Mouse (Mus musculus): ENCODE measurements at regions not wholly inside any gene's neighbourhood (a gene's known extent, or its start where the extent isn't known, plus 50 kb on each side); places are given as distances from the start of the nearest gene placed in this dataset.

- TF ChIP-seq POLR2A (IDR thresholded peaks at IDR 0.05; ENCODE audit: control insufficient read depth in 1 of 2, insufficient read depth in 1 of 2, low read depth in 1 of 2, low read length in 2 of 2, poor library complexity in 1 of 2) (no peak), TAL1 (IDR thresholded peaks at IDR 0.05; ENCODE audit: low read length) (no peak), MEF2A (IDR thresholded peaks at IDR 0.05; ENCODE audit: extremely low read depth, insufficient replicate concordance, low read depth, low read length, poor library complexity, severe bottlenecking) (no peak), ZMIZ1 (IDR thresholded peaks at IDR 0.05; ENCODE audit: low read depth, low read length) (no peak), SMC3 (IDR thresholded peaks at IDR 0.05; ENCODE audit: low read depth, low read length) (no peak), USF1 (IDR thresholded peaks at IDR 0.05; ENCODE audit: low read depth, low read length) (no peak), SIN3A (IDR thresholded peaks at IDR 0.05; ENCODE audit: low read length) (no peak), CTCF (IDR thresholded peaks at IDR 0.05 in 2 of 3, conservative IDR thresholded peaks at IDR 0.05 in 1 of 3; ENCODE audit: control insufficient read depth in 1 of 3, insufficient read depth in 1 of 3, low read depth in 2 of 3, low read length in 3 of 3, poor library complexity in 1 of 3, severe bottlenecking in 1 of 3) (no peak), MAX (IDR thresholded peaks at IDR 0.05; ENCODE audit: low read length) (no peak), TBP (IDR thresholded peaks at IDR 0.05; ENCODE audit: low read depth, low read length) (no peak), ZC3H11A (IDR thresholded peaks at IDR 0.05; ENCODE audit: low read depth, low read length) (no peak), KAT2A (conservative IDR thresholded peaks at IDR 0.05; ENCODE audit: low read depth, low read length) (no peak)
Measured at GRCm38 (mm10) chr2:46940628-46941530, 1823.7 kb upstream of the Zeb2 start.

All from MEL (cell line).